Mouse (Mus musculus) heart, adult 2 months (tissue): ENCODE measurements around the gene Ugt1a5. TPM values are rescaled to one million over a fixed set of nuclear protein-coding genes. Genes with fewer than 3 reads are reported as not detected.
"Not testable (repeated sequence)": the region's sequence is repeated elsewhere in the genome, so short reads cannot be mapped to it uniquely, and the experiment has no call there.

Experiments used
- DNase-seq, 2 experiments: peaks; one replicate each; pipeline ENCODE4 v3.0.0; 2021
- H3K27ac ChIP-seq: fragments of 200-600 bp; 2 replicates; pipeline ENCODE4 v1.8.1; 2022
- H3K27me3 ChIP-seq: fragments of 200-500 bp; 2 replicates; pipeline ENCODE4 v1.6.1; 2012; ENCODE audit warnings: mild to moderate bottlenecking, low read length, inconsistent platforms, mixed read lengths; ENCODE audit not compliant: control insufficient read depth, insufficient read depth
- H3K36me3 ChIP-seq: fragments of 200-500 bp; 2 replicates; pipeline ENCODE4 v1.6.1; 2012; ENCODE audit warnings: low read length, inconsistent platforms; ENCODE audit not compliant: control insufficient read depth, insufficient read depth
- H3K4me1 ChIP-seq: fragments of 200-500 bp; 2 replicates; pipeline ENCODE4 v1.6.1; 2011; ENCODE audit warnings: low read length; ENCODE audit not compliant: control insufficient read depth, insufficient read depth
- H3K4me3 ChIP-seq: fragments of 200-600 bp; 2 replicates; pipeline ENCODE4 v1.8.1; 2022
- H3K79me2 ChIP-seq: fragments of 200-500 bp; replicated peaks from 2 replicates; pipeline ENCODE4 v1.6.1; 2012; ENCODE audit warnings: mild to moderate bottlenecking, inconsistent platforms, low read length, moderate library complexity, mixed read lengths; ENCODE audit not compliant: control insufficient read depth, insufficient read depth
- H3K9ac ChIP-seq: fragments of 200-500 bp; 2 replicates; pipeline ENCODE4 v1.6.1; 2012; ENCODE audit warnings: low read depth, mild to moderate bottlenecking, control low read depth, inconsistent platforms, low read length, mixed read lengths
- CTCF ChIP-seq: fragments of 200-600 bp; IDR thresholded peaks from 2 replicates; pipeline ENCODE4 v1.8.1; 2022; ENCODE audit warnings: antibody characterized with exemption, mild to moderate bottlenecking, moderate library complexity
- EP300 ChIP-seq: fragments of 200-500 bp; IDR thresholded peaks from 2 replicates; pipeline ENCODE4 v1.6.1; 2011; ENCODE audit warnings: low read depth, low read length, control low read depth; ENCODE audit not compliant: insufficient read depth
- POLR2A ChIP-seq: fragments of 200-500 bp; IDR thresholded peaks from 2 replicates; pipeline ENCODE4 v1.6.1; 2011; ENCODE audit warnings: mild to moderate bottlenecking, low read depth, low read length, control low read depth; ENCODE audit not compliant: insufficient read depth
- WGBS: fragments of 180-500 bp; shearing (Covaris S2); methylation state at CpG from one replicate; pipeline ENCODE4 v1.1.7; 2018; 5-methylcytosine and 5-hydroxymethylcytosine counted together
- intact Hi-C: fragments of 180-260 bp; cut with DNase I; formaldehyde crosslinking; loops from one replicate; pipeline ENCODE4 v1.15.1; 2025
- polyA plus RNA-seq: library from polyadenylated mRNA; depleted of rRNA; stranded (reverse); fragments of >200 nt; gene quantifications from 2 replicates; pipeline ENCODE4 v1.2.3, GENCODE M21; 2012
- total RNA-seq, 2 experiments: library from RNA; stranded (reverse); gene quantifications; 2 replicates each; pipeline ENCODE4 v1.2.3; 2021

The Ugt1a5 gene
- total and polyA plus RNA-seq, 3 experiments, result not detected

DNA sequence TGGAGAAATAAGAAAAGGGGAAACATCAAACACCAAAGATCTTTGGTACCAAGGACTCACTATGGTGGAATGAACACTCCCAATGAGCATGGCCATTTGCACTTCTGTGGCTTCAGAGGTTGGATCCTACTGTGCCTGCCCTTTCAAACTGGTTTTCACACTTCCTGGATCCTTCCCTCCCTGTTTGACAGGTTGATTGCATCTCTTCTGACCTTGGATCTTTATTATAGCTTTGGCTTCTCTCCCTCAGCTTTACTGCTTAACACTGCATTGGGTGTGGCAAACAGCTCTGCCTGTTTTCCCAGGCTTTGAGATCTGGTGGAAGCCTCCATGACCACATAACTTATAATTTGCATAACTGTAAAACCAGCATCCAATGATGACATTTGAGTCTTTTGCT lies 54.5 kb downstream of the Ugt1a5 start:
- Histone ChIP-seq H3K36me3 (no peaks in the 10 kb centered on the region), H3K27ac (no peak overlapping the region), H3K9ac (no peak overlapping the region), H3K4me3 (no peak overlapping the region), H3K4me1 (no peaks in the 10 kb centered on the region), H3K79me2 (no peaks in the 10 kb centered on the region), H3K27me3 (no peaks in the 10 kb centered on the region)
- no peak for TF ChIP-seq CTCF
- TF ChIP-seq EP300, result no peak
- no peak for TF ChIP-seq POLR2A
- peak in 1 of 2 experiments; percentile 17 for DNase-seq
- intact Hi-C loops, result no loop called here

DNA sequence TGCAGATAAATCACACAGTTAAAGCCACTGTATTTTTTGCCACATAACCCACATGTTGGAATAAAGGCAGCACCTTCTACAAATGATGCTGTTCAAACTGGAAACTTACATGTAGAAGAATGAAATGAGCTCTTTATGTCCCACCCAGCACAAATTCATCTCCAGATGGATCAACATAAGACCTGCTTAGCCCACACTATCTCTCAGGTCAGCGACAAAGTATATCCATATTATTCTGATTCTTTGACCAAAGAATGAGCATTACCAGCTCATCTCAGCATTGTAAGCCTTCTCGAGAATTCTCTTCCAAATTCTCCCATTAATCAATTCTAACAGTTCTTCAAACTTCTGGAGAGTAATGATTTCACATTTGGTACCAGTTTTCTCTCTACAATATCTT lies 56.4 kb downstream of the Ugt1a5 start:
- DNase-seq, result no peak
- H3K79me2 ChIP-seq, result no peaks in the 10 kb centered on the region
- no peak overlapping the region for H3K27ac ChIP-seq
- H3K27me3 ChIP-seq, result no peaks in the 10 kb centered on the region
- H3K4me3 ChIP-seq, result no peak overlapping the region
- intact Hi-C loops, result no loop called here
- TF ChIP-seq CTCF (no peak), POLR2A (no peak), EP300 (no peak)
- H3K4me1 ChIP-seq, result no peaks in the 10 kb centered on the region
- no peaks in the 10 kb centered on the region for H3K36me3 ChIP-seq
- no peak overlapping the region for H3K9ac ChIP-seq
- WGBS, result 34% methylated on average over 2 of the region's 2 CpGs

DNA sequence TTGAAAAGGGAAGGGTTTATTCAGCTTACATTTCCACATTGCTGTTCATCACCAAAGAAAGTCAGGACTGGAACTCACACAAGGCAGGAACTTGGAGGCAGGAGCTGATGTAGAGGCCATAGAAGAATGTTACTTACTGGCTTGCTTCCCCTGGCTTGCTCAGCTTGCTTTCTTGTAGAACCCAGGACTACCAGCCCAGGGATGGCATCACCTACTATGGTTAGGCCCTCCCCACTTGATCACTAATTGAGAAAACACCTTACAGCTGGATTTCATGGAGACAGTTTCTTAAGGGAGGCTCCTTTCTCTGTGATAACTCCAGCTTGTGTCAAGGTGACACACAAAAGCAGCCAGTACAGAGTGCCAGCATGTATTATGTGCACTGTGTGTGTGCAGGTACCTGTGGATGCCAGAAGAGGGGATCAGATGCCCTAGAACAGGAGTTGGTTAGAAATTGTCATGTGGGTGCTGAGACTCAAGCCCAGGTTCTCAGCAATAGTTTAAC lies 57.3 kb downstream of the Ugt1a5 start:
- H3K79me2 ChIP-seq, H3K4me3 ChIP-seq, H3K4me1 ChIP-seq, H3K27me3 ChIP-seq, H3K9ac ChIP-seq, H3K27ac ChIP-seq, DNase-seq, H3K36me3 ChIP-seq, intact Hi-C loops: not testable (repeated sequence)

GRCm38 (mm10) chr1:88223591-88223990 lies 57.8 kb downstream of the Ugt1a5 start:
- no peaks in the 10 kb centered on the region for H3K27me3 ChIP-seq
- H3K9ac ChIP-seq, result no peak overlapping the region
- H3K4me1 ChIP-seq, result no peaks in the 10 kb centered on the region
- intact Hi-C loops, result no loop called here
- no peak overlapping the region for H3K27ac ChIP-seq
- no peaks in the 10 kb centered on the region for H3K36me3 ChIP-seq
- H3K4me3 ChIP-seq, result no peak overlapping the region
- DNase-seq, result peak; percentile 25 to 27
- H3K79me2 ChIP-seq, result no peaks in the 10 kb centered on the region
- TF ChIP-seq CTCF (no peak), POLR2A (no peak), EP300 (no peak)
- WGBS, result 24% methylated on average over 1 of the region's 1 CpGs

- Histone ChIP-seq H3K4me1 (no peaks in the 10 kb centered on the region), H3K36me3 (no peaks in the 10 kb centered on the region), H3K9ac (no peak overlapping the region), H3K79me2 (no peaks in the 10 kb centered on the region), H3K27me3 (no peaks in the 10 kb centered on the region), H3K27ac (no peak overlapping the region), H3K4me3 (no peak overlapping the region)
- intact Hi-C loops, result no loop called here
- TF ChIP-seq CTCF (no peak), EP300 (no peak), POLR2A (no peak)
- DNase-seq, result peak; percentile 24 to 34
- WGBS, result 56% methylated on average over 2 of the region's 2 CpGs
Observed at GRCm38 (mm10) chr1:88224029-88224776, 58.4 kb downstream of the Ugt1a5 start.

DNA sequence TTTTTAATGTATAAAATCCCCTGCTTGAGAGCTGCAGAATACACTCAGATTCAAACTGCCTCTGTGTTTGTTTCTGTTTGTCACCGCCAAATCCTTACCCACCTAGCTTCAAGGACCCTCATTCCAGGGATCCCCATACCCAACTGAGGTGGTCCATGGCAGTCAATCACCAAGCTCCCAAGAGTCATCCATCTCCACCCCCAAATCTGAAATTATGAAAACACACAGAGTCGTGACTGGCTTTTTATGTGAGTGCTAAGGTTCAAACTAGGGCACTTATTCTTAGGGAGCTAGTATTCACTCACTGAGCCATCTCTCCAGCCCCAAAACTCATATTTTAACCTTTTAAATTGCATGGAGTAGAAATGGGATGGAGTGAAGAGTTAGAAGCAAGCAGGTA lies 59.5 kb downstream of the Ugt1a5 start:
- H3K27me3 ChIP-seq, H3K4me1 ChIP-seq, H3K36me3 ChIP-seq, DNase-seq, H3K27ac ChIP-seq, H3K79me2 ChIP-seq, H3K9ac ChIP-seq, intact Hi-C loops, H3K4me3 ChIP-seq: not testable (repeated sequence)
- 24% methylated on average over 2 of the region's 2 CpGs for WGBS
